Mouse (Mus musculus) ZHBTc4 (cell line): Measurements from ENCODE around the gene Gm12569.
A peak's percentile ranks its signal among the peaks of the same experiment; 100 is the strongest.

Experiments used
- DNase-seq: peaks from one replicate; pipeline ENCODE4 v3.0.0-alpha.2; 2011; ENCODE audit warnings: low read depth, low spot score

Gene Gm12569

DNA sequence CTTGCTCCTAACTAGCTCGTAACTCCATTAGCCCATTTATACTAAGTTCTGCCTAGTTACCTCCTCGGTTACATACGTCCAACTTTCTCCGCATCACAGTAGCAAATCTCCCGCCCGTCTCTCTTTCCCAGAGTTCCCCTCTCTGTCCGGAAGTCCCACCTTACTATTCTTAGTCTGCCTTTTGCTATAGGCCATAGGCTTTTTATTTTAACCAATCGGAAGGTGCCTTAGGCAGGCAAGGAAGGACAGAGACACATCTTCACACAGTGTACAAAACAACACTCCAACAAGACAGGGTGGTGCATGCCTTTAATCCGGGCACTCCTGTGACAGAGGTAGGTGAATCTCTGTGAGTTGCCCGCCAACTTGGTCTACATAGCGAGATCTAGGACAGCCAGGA is at the start of gene Gm12569:
Gene Gm12569 (plus strand): TSS at position 166 of the 400 bp plus-strand sequence.
- peak; percentile 86 for DNase-seq

DNA sequence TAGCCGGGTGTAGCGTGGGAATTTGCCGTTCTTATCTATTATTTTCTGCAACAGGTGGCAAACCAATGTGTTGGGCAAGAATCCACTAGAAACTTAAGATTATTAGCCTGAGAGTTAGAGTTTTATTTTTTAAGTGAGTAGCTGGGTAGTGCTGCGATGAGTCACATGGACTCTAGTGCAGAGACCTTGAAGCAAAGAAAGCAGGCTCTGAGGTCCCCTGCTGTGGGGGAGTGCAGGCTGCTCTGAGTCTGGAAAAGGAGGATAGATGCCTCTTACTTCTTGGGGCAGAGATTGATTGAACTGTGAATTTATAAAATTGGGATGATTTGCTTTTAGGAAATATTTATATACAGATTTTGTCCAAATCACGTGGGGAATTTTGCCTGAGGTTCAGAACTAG is 17.5 kb upstream of the Gm12569 start:
- peak; percentile 25 for DNase-seq

DNA sequence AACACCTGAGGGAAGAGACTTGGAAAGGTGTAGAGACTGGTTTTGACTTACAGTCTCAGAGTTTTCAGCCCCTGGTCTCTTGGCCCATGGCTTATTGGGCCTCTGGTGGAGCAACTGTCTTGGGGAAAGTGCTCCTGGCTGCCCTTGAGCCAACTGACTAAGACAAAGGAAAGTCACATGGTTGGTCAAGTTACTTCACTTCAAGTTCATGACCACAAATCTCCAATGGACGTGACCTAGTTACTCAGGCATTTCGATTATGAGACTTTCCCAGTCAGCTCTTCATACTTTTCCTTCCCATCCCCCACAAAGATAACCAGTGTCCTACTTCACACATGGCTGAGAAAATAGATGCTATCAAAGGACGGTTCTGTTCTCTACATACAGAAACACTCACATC is 12.5 kb upstream of the Gm12569 start:
- DNase-seq = no peak

DNA sequence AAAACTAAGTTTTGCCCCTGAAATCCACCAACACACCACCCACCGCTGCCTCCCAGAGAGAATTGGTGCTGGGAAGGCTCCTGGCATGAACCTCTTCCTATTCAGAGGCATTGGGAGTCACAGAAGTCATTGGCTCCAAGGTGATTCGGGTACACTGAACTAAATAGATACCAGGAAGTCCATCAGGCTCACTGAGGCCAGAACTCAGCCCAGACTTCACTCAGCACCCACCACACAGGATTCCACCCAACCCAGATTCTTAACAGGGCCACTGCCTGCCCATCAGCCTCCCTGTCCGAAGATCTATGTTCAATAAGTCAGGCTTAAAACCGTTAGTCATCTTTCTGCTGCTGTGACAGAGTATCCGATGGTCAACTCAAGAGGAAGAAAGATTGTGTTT is 8.8 kb upstream of the Gm12569 start:
- no peak for DNase-seq

DNA sequence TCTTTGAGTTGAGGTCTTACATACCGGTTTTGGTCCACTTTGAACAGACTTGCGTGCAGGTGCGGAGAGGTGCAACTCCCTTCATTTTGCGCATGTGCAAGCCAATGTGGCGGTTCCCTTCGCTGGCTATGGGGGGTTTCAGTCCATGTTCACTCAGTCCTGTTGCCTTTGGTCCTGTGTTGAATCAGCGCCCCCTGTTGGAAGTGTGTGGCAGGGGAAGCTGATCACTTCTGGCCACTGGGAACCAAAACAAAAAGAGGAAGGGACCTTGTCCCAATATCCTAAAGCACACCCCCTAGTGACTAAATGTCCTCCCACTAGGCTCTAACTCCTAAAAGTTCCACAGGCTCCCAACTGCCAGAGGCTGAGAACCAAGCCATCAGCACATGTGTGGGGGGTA is 6.3 kb upstream of the Gm12569 start:
- DNase-seq = peak; percentile 85

DNA sequence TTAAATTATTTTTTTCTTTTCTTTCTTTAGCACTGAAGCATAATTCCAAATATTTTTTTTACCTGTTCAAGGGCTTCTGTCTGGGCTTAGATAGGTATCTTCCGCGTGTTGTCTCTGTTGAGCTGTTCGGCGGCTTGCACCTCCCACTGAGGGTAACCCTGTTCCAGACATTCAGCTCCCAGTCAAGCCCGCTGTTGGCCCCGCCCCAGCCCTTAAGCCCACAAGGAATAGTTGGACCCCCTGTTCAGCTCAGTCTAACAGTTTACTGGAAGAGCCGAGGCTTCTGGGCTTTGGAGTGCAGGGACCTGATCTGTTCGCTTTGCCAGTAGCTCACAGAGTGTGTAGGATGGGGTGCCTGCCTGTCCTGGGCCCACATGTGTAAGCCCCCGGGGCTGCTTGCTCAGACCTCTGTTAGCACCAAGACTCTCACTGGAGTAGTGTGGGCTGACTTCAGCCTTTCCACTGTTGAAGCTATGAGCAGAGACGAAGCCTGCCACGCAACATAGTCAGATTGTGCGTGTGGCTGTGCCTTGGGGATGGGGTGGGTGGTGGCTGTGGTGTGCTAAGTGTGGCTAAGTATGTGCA is 785 bp upstream of the Gm12569 start:
- DNase-seq = peak; percentile 84

DNA sequence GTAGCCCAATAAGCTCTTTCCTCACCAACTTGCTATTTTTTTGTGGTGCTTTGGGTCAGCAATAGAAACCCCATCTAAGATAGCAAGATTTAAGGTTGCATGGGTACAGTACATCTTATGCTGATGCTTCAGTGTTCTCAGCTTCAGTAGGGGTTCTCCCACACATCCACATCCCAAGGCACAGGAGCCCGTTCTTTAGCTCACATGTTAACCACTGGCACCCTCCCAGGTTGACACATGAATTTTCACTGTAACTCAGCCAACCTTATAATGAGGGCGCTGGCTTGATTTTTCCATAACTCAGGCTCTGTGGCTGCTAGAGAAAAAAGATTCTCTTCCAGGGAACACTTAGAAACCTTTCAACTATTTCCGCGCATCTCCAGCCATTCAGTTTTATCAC is 6.8 kb downstream of the Gm12569 start:
- no peak for DNase-seq

DNA sequence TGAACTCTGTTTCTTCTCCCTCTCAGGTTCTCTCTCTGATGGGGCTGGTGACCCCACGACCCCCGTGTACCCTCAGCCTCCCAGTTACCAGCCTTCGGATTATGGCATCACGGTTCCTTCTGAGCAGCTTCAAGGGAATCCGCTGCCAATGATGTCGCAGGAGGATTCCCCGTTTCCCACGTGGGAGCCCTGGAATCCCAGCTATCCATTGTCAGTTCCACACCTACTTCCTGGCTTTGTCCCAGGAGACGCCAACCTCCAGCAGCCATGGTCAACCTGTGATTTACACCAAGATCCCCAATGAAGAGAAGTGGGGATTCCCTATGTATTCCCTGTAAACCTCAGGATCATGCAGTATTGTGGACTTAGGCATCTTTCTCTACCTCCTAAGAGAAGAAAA is 14.4 kb downstream of the Gm12569 start:
- DNase-seq = no peak

DNA sequence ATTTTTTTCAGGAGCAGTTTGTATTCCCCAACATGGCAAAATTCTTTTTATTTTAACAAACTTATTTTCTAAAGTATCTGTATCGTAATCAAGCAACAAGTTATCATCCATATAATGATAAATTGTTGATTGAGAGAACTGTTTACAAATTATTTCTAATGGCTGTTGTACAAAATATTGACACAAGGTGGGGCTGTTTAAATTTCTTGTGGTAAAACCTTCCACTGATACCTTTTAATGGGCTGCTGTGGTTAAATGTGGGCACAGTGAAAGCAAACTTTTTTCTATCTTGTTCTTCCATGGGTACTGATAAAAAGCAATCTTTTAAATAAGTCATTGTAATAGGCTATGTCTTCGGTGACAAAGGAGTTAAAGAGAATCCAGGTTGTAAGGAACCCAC is 22.6 kb downstream of the Gm12569 start:
- no peak for DNase-seq

DNA sequence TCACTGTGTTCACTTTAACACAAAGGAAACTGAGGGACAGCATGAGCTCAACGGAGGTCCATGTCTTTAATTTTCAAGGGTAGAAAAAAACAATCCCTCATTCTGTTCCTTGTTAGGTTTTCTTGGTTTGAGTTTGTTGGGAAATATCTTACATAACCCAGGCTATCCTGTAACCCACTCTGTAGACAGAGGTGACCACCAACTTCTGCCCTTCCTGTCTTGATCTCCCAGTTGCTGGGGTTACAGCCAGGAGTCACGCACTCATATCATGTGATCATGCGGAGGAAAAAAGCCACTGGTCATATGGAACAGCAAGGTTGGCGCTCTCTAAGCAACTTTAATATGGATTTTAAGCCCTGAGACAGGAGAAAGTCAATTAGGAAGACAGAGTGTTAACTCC is 36.7 kb downstream of the Gm12569 start:
- DNase-seq = no peak

DNA sequence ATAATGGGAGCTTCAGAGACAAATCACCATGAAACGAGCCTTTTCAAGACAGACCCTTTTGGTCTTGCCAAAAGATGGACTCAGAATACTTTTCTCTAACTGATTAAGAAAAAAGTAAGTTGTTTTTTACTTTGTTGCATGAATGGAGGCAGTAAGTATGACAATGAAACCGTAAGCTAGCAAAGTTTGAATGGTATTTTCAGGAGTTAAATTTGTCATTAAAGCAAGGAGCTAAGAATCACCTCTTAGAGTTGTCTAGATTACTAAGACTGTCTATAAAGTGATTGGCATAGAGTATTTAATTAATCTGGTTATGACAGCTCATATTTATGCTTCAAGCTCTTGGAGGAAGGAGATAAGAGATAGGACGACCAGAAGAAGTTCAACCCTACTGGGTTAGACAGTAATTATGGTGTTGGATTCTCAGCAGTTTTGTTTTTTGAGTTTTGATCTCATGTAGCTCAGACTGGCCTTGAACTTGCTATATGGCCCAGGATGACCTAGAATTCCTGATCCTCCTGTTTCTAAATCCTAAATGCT is 41.5 kb downstream of the Gm12569 start, which contains the start of gene Clk4:
Gene Clk4 (plus strand): TSS at position 51 of the 540 bp plus-strand sequence.
- DNase-seq = no peak

DNA sequence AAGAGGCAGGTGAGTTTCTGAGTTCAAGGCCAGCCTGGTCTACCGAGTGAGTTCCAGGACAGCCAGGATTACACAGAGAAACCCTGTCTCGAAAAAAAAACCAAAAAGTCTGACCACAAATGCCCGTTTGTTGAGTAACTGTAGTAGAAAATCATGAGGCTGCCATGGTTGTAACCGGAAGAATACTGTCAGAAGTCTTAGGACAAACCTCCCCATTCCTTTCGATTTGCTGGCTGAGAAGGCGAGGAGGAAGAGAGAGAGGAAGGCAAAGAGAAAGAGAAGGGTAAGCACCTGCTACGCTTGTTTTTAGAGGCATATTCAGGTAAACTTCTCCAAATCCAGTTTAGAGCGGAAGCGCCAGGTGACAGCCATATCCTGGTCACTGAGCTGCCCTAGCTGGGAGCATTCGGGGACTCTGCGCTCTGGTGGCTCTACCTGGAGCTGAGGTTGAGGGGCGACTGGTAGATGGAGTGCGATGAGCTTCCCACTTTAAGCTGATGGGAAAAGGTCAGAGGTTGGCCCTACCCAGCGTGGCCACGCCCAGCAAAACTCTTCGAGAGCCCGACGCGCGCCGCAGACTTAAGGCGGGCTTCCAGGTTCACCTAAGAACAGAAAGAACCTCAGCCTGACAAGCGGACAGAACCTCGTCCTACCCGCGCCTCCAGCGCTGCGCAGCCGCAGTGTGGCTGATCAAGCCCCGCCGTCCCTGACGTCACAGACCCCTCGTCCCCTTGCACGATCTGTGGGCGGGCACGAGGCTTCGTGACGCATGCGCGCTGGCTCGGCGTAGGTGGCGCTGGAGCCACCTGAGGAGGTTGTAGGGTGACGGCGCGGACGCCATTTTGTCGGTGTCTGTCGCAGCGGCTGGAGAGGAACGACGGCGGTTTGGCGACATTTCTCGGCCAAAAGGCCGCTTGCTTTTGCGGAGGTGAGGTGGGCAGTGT is 42.3 kb downstream of the Gm12569 start, which contains the start of gene BC049762:
Gene BC049762 (minus strand): TSS at position 705 of the 944 bp plus-strand sequence.
- DNase-seq = peak; percentile 100

DNA sequence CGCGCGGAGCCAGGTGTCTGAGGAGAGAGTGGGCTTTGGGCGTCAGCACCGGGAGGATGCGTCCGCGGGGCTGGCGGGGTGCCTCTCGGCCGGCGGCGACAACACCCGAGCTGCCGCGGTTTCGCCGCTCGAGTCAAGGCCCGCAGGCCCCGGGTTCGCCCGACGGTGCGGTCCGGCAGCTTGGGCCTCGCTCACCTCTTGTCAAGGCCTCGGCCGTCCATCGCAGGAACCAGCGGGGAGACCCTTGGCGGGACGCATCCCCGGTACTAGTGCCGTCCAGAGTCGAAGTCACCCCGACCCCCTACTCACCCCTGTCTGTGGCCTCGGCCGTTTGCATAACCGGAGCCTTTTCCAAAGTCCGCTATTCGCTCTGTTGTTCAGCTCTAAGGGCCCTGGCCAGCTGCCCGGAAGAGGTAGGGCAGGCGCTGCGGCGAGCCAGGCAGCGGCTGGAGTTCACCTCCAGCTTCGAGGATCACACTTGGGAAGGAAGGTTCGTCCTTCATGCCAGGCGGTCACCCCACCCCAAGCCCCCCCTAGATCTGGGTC is 43.1 kb downstream of the Gm12569 start:
- no peak for DNase-seq

DNA sequence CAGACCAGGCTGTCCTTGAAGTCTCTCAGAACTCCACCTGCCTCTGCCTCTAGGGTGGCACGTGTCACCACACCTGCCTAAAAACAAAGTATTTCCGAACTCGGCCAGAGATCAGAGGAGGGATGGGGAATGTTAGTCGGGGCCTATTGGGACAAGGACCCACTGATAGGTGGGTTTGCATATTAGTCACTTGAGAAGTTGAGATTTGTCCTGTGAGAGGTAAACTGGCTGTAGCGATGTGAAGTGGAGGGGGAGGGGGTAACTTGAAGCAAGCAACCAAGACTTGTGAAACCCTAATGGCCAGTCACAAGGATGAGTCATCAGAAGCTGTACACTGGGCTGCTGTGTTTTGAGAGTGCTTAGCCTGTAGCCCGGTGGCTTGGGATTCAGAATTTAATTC is 44.1 kb downstream of the Gm12569 start:
- DNase-seq = peak; percentile 52

DNA sequence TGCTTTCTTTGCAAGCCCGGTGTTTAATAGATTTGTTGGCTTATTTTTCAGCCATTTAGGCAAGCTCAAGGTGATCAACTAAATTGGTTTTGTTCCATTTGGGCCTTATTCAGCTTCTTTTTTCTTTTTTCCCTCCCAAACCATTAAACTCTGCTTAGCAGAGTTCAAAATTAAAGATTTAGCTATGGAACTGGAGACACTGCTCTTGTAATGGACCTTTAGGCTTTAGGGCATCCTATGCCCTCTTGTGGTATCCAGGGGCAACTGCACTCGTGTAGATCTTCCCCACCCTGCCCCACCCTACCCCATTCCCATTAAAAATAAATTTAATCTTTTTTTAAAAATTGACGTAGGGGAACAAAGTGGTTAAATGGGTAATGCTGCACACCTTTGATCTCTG is 45.1 kb downstream of the Gm12569 start:
- DNase-seq = peak; percentile 49

DNA sequence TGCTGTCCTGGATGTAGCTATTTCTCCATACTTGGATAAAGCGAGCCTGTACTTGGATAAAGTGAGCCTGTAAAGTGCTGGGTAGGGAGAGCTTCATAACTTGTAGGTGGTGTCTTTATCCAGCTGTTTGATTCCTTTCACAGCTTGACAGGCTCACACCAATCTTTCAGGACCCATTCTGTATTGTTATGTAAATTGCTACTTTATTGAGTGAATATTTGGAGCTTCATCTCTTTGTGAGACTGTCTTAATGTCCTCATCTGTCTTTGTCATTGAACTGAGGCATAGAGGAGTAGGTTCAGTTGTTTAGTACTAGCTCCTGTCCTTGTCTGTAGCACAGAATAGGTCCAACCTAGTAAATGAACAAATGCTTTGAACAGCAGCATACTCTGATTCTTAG is 54.1 kb downstream of the Gm12569 start:
- peak; percentile 57 for DNase-seq
